Mouse (Mus musculus) neural tube, embryonic 14.5 days (tissue): Measurements from ENCODE around the gene Ddah2. TPM values are rescaled to one million over a fixed set of nuclear protein-coding genes. Genes with fewer than 3 reads are reported as not detected.

Experiments used
- ATAC-seq: fragments of 200-750 bp; cut with Nextera tagmentation; 2 replicates; pipeline ENCODE4 v1.8.0; 2017; ENCODE audit warnings: low read depth, mild to moderate bottlenecking, moderate TSS enrichment, moderate library complexity
- H3K27ac ChIP-seq: fragments of 300-500 bp; sonication (generic); 2 replicates; pipeline ENCODE4 v1.5.1; 2014; ENCODE audit warnings: low read depth, mild to moderate bottlenecking, control low read depth, low read length, moderate library complexity, mixed read lengths
- H3K27me3 ChIP-seq: fragments of 300-500 bp; sonication (generic); 2 replicates; pipeline ENCODE4 v1.6.1; 2014; ENCODE audit warnings: low read length; ENCODE audit not compliant: control insufficient read depth, insufficient read depth
- H3K36me3 ChIP-seq: fragments of 300-500 bp; sonication (generic); 2 replicates; pipeline ENCODE4 v1.6.1; 2014; ENCODE audit warnings: low read length, mixed read lengths; ENCODE audit not compliant: control insufficient read depth, insufficient read depth
- H3K4me1 ChIP-seq: fragments of 300-500 bp; sonication (generic); 2 replicates; pipeline ENCODE4 v1.6.1; 2014; ENCODE audit warnings: low read length; ENCODE audit not compliant: control insufficient read depth, insufficient read depth
- H3K4me2 ChIP-seq: fragments of 300-500 bp; sonication (generic); 2 replicates; pipeline ENCODE4 v1.6.1; 2014; ENCODE audit warnings: mild to moderate bottlenecking, low read depth, low read length, control low read depth
- H3K4me3 ChIP-seq: fragments of 300-500 bp; sonication (generic); 2 replicates; pipeline ENCODE4 v1.5.1; 2014; ENCODE audit warnings: low read depth, low read length, control low read depth, mixed read lengths
- H3K9ac ChIP-seq: fragments of 300-500 bp; sonication (generic); replicated peaks from 2 replicates; pipeline ENCODE4 v1.6.1; 2014; ENCODE audit warnings: low read depth, mild to moderate bottlenecking, control low read depth, low read length, mixed read lengths
- H3K9me3 ChIP-seq: fragments of 300-500 bp; sonication (generic); 2 replicates; pipeline ENCODE4 v1.6.1; 2016; ENCODE audit warnings: low read length; ENCODE audit not compliant: control insufficient read depth
- WGBS: fragments of 180-500 bp; shearing (Covaris S2); extraction: QIAGEN DNeasy Blood & Tissue Kit; methylation state at CpG from one replicate; pipeline ENCODE4 v1.1.7; 2014; 5-methylcytosine and 5-hydroxymethylcytosine counted together
- polyA plus RNA-seq: library from polyadenylated mRNA; unstranded; fragments of >200 nt; fragmentation: Nextera tagmentation; extraction: Ambion mirVana; gene quantifications from 2 replicates; pipeline ENCODE4 v1.2.1, GENCODE M21; 2014

Gene Ddah2
- polyA plus RNA-seq, 1 experiment from 2014 or later, result 269 TPM

GRCm38 (mm10) chr17:35024261-35024660 lies 34.6 kb upstream of the Ddah2 start:
- 82% methylated on average over 13 of the region's 13 CpGs for WGBS

GRCm38 (mm10) chr17:35024691-35025488 lies 33.9 kb upstream of the Ddah2 start:
- no peak overlapping the region for H3K4me2 ChIP-seq
- ATAC-seq, result no peak
- no peaks in the 10 kb centered on the region for H3K9me3 ChIP-seq
- no peak overlapping the region for H3K4me3 ChIP-seq
- H3K9ac ChIP-seq, result no peak overlapping the region
- H3K27me3 ChIP-seq, result no peaks in the 10 kb centered on the region
- 78% methylated on average over 5 of the region's 10 CpGs for WGBS
- H3K36me3 ChIP-seq, result no peaks in the 10 kb centered on the region
- H3K4me1 ChIP-seq, result 0 out of 2 replicates have a peak, but pooled peaks cover 2% of the 10 kb centered on the region
- no peak overlapping the region for H3K27ac ChIP-seq

More at GRCm38 (mm10) chr17:35024261-35024660, 34.6 kb upstream of the Ddah2 start:
- Histone ChIP-seq H3K4me3 (no peak overlapping the region), H3K27ac (no peak overlapping the region), H3K36me3 (no peaks in the 10 kb centered on the region), H3K4me1 (no peaks in the 10 kb centered on the region), H3K4me2 (no peak overlapping the region), H3K9ac (no peak overlapping the region), H3K27me3 (no peaks in the 10 kb centered on the region), H3K9me3 (no peaks in the 10 kb centered on the region)
- ATAC-seq, result no peak

GRCm38 (mm10) chr17:35026206-35026605 lies 32.6 kb upstream of the Ddah2 start:
- Histone ChIP-seq H3K27me3 (no peaks in the 10 kb centered on the region), H3K4me3 (no peak overlapping the region), H3K4me1 (0 out of 2 replicates have a peak, but pooled peaks cover 2% of the 10 kb centered on the region), H3K4me2 (no peak overlapping the region), H3K9ac (no peak overlapping the region), H3K36me3 (no peaks in the 10 kb centered on the region), H3K27ac (no peak overlapping the region), H3K9me3 (no peaks in the 10 kb centered on the region)
- no peak for ATAC-seq
- WGBS, result 87% methylated on average over 5 of the region's 5 CpGs

GRCm38 (mm10) chr17:35027277-35028068 lies 31.4 kb upstream of the Ddah2 start, which contains the start of gene Sapcd1:
Sapcd1 (minus strand) TSS chr17:35028016.
- peak within 1 kb of the TSS; percentile 21; the same call in 1 of the 2 replicates for H3K9ac ChIP-seq
- no peaks in the 10 kb centered on the region for H3K27me3 ChIP-seq
- WGBS, result 27% methylated on average over 13 of the region's 13 CpGs
- H3K4me1 ChIP-seq, result 0 out of 2 replicates have a peak, but pooled peaks cover 2% of the 10 kb centered on the region
- peak; percentile 71; the same call in 1 of the 2 replicates for ATAC-seq
- peak within 1 kb of the TSS; percentile 3 for H3K27ac ChIP-seq
- H3K9me3 ChIP-seq, result no peaks in the 10 kb centered on the region
- no peak within 1 kb of the TSS; the same call in 1 of the 2 replicates for H3K4me2 ChIP-seq
- H3K4me3 ChIP-seq, result no peak within 1 kb of the TSS
- no peaks in the 10 kb centered on the region for H3K36me3 ChIP-seq

- no peak overlapping the region for H3K4me2 ChIP-seq
- no peaks in the 10 kb centered on the region for H3K9me3 ChIP-seq
- no peaks in the 10 kb centered on the region for H3K27me3 ChIP-seq
- no peak for ATAC-seq
- H3K4me3 ChIP-seq, result no peak overlapping the region
- no peak overlapping the region for H3K27ac ChIP-seq
- WGBS, result 92% methylated on average over 2 of the region's 2 CpGs
- no peak overlapping the region for H3K9ac ChIP-seq
- no peaks in the 10 kb centered on the region for H3K36me3 ChIP-seq
- H3K4me1 ChIP-seq, result 0 out of 2 replicates have a peak, but pooled peaks cover 2% of the 10 kb centered on the region
These were observed 30.5 kb upstream of the Ddah2 start for GRCm38 (mm10) chr17:35028315-35028714.

GRCm38 (mm10) chr17:35029691-35030532 lies 28.9 kb upstream of the Ddah2 start:
- 27% methylated on average over 19 of the region's 19 CpGs for WGBS
- Histone ChIP-seq H3K27ac (no peak overlapping the region), H3K9ac (no peak overlapping the region; the same call in 1 of the 2 replicates), H3K4me3 (no peak overlapping the region), H3K27me3 (no peaks in the 10 kb centered on the region), H3K36me3 (no peaks in the 10 kb centered on the region), H3K9me3 (no peaks in the 10 kb centered on the region), H3K4me1 (0 out of 2 replicates have a peak, but pooled peaks cover 2% of the 10 kb centered on the region), H3K4me2 (peak overlapping the region; percentile 35)
- ATAC-seq, result 0 out of 2 replicates have a peak, but pooled peaks have one; percentile 38

- H3K4me3 ChIP-seq, result no peak overlapping the region
- no peaks in the 10 kb centered on the region for H3K9me3 ChIP-seq
- H3K27ac ChIP-seq, result no peak overlapping the region
- H3K4me2 ChIP-seq, result no peak overlapping the region
- H3K27me3 ChIP-seq, result no peaks in the 10 kb centered on the region
- ATAC-seq, result no peak
- H3K36me3 ChIP-seq, result no peaks in the 10 kb centered on the region
- 0 out of 2 replicates have a peak, but pooled peaks cover 2% of the 10 kb centered on the region for H3K4me1 ChIP-seq
- 88% methylated on average over 11 of the region's 11 CpGs for WGBS
- no peak overlapping the region for H3K9ac ChIP-seq
These were observed 27.6 kb upstream of the Ddah2 start for GRCm38 (mm10) chr17:35031272-35031671.

- ATAC-seq, result no peak
- no peak overlapping the region for H3K9ac ChIP-seq
- no peaks in the 10 kb centered on the region for H3K27me3 ChIP-seq
- no peaks in the 10 kb centered on the region for H3K36me3 ChIP-seq
- no peaks in the 10 kb centered on the region for H3K9me3 ChIP-seq
- H3K27ac ChIP-seq, result no peak overlapping the region
- no peak overlapping the region for H3K4me2 ChIP-seq
- WGBS, result 88% methylated on average over 7 of the region's 7 CpGs
- no peak overlapping the region for H3K4me3 ChIP-seq
- 0 out of 2 replicates have a peak, but pooled peaks cover 2% of the 10 kb centered on the region for H3K4me1 ChIP-seq
These were observed 27.0 kb upstream of the Ddah2 start for GRCm38 (mm10) chr17:35031880-35032279.
